Comparison of ENCODE assay signal across 23 mouse cellular contexts in genomic region chr11:86691956-86692355, GRCm38 (mm10). TPM values are rescaled to one million over a fixed set of nuclear protein-coding genes. Genes with fewer than 3 reads are reported as not detected.
A peak's percentile ranks its signal among the peaks of the same experiment; 100 is the strongest.
DNase-seq lines count a peak whose midpoint lies in the region; ATAC-seq and TF ChIP-seq lines count a peak whose summit lies in the region.
"Had no signal": no experiment of that assay in that cellular context is flagged by ENCODE, and none has a peak within 500 bp of the region (broad histone marks: within the 10 kb centered on the region; RNA-seq: fewer than 3 reads in every experiment).

No protein-coding gene starts in this region.

- no peak overlapping the region for H3K4me2 ChIP-seq in kidney, embryonic 16.5 days (replicated peaks; ENCODE audit: low read depth, low read length)
- H3K4me2 ChIP-seq: forebrain, embryonic 15.5 days; heart, embryonic 12.5 days; limb, embryonic 13.5 days; midbrain, embryonic 12.5 days had no signal

- TF ChIP-seq POLR2A in MEL (IDR thresholded peaks at IDR 0.05; ENCODE audit: control insufficient read depth in 1 of 2, insufficient read depth in 1 of 2, low read depth in 1 of 2, low read length in 2 of 2, poor library complexity in 1 of 2) = no peak

- no peak; the same call in 1 of the 2 replicates for TF ChIP-seq RAD21 in MEL (IDR thresholded peaks at IDR 0.05; ENCODE audit: low read depth, low read length)

- no peak overlapping the region for H3K4me3 ChIP-seq in kidney, embryonic 16.5 days (ENCODE audit: low read length)
- H3K4me3 ChIP-seq in MEL (ENCODE audit: control insufficient read depth in 1 of 2, insufficient read depth in 1 of 2, low read depth in 2 of 2, low read length in 2 of 2) (no peak overlapping the region), macrophage (ENCODE audit: inconsistent target) (no peak overlapping the region)
- H3K4me3 ChIP-seq: forebrain, embryonic 15.5 days; heart, embryonic 12.5 days; limb, embryonic 13.5 days; midbrain, embryonic 12.5 days had no signal

- H3K36me3 ChIP-seq in kidney, embryonic 16.5 days (ENCODE audit: insufficient read depth, low read length) = peaks cover 42% of the 10 kb centered on the region
- H3K36me3 ChIP-seq in MEL (ENCODE audit: control insufficient read depth in 1 of 2, insufficient read depth in 2 of 2, low read length in 2 of 2) (peaks cover 44 to 60% of the 10 kb centered on the region in 2 experiments), macrophage (ENCODE audit: inconsistent target) (peaks cover 56% of the 10 kb centered on the region)

- DNase-seq in kidney, postnatal 10 days = no peak
- DNase-seq in 3T3-L1 (ENCODE audit: low read depth, low spot score) (peak; percentile 30), MEL (ENCODE audit: low read depth, low spot score) (peak; percentile 46)
- no peak for DNase-seq in urinary bladder, adult 2 months (ENCODE audit: low spot score)
- DNase-seq in urinary bladder, postnatal 14 days (ENCODE audit: low spot score) = no peak
- DNase-seq: adrenal gland, postnatal 25 days; cerebellum, adult 8-10 months; cerebellum, postnatal 36 days; heart, adult 18-20 months; heart, postnatal 10 days; kidney, postnatal 4 days; right cerebral cortex, postnatal 4 days; thymus, adult 2 months had no signal

- peak overlapping the region; percentile 75 for H3K27ac ChIP-seq in kidney, embryonic 16.5 days (ENCODE audit: low read length)
- H3K27ac ChIP-seq in MEL (ENCODE audit: control insufficient read depth, low read depth, low read length) = peak overlapping the region; percentile 94
- H3K27ac ChIP-seq in macrophage = peak overlapping the region; percentile 7; the same call in 1 of the 2 replicates
- H3K27ac ChIP-seq: forebrain, embryonic 15.5 days; hindbrain, postnatal 0 days; limb, embryonic 13.5 days; midbrain, embryonic 12.5 days; stomach, postnatal 0 days had no signal

- TF ChIP-seq EP300 in MEL (IDR thresholded peaks at IDR 0.05; ENCODE audit: low read depth in 1 of 2, low read length in 2 of 2) = no peak

- WGBS in kidney, embryonic 16.5 days = 85% methylated on average over 2 of the region's 2 CpGs
- WGBS in macrophage (ENCODE audit: missing documents) = 67% methylated on average over 2 of the region's 2 CpGs

- peaks cover 17% of the 10 kb centered on the region for H3K79me2 ChIP-seq in MEL (ENCODE audit: control insufficient read depth, insufficient read depth, low read length, poor library complexity)
- peaks cover 70% of the 10 kb centered on the region for H3K79me2 ChIP-seq in macrophage (ENCODE audit: inconsistent target)

- H3K9me3 ChIP-seq in kidney, embryonic 16.5 days (ENCODE audit: low read length) = no peaks in the 10 kb centered on the region
- H3K9me3 ChIP-seq in MEL (replicated peaks; ENCODE audit: insufficient read depth, low read length) = no peaks in the 10 kb centered on the region
- H3K9me3 ChIP-seq: forebrain, embryonic 15.5 days; heart, embryonic 12.5 days; limb, embryonic 13.5 days; midbrain, embryonic 12.5 days had no signal

- H3K9ac ChIP-seq in kidney, embryonic 16.5 days (replicated peaks; ENCODE audit: low read length) = no peak overlapping the region
- peak overlapping the region; percentile 50 for H3K9ac ChIP-seq in MEL (ENCODE audit: control insufficient read depth, low read depth, low read length, poor library complexity, severe bottlenecking)
- H3K9ac ChIP-seq: forebrain, embryonic 15.5 days; heart, embryonic 12.5 days; limb, embryonic 13.5 days; midbrain, embryonic 12.5 days had no signal

- H3K4me1 ChIP-seq in kidney, embryonic 16.5 days (ENCODE audit: insufficient read depth, low read length) = peaks cover 8% of the 10 kb centered on the region
- H3K4me1 ChIP-seq in MEL (ENCODE audit: control insufficient read depth in 1 of 2, insufficient read depth in 2 of 2, low read length in 2 of 2) = peaks cover 8 to 11% of the 10 kb centered on the region in 2 experiments; a peak in 3 of 4 replicates
- H3K4me1 ChIP-seq: forebrain, embryonic 15.5 days had no signal

- ATAC-seq in kidney, embryonic 16.5 days (ENCODE audit: low FRiP score, low TSS enrichment) = no peak
- ATAC-seq: forebrain, embryonic 15.5 days; hindbrain, postnatal 0 days; intestine, postnatal 0 days; lung, postnatal 0 days had no signal

- peak in 1 of 3 experiments; percentile 10; a peak in 1 of 6 replicates for TF ChIP-seq CTCF in MEL (IDR thresholded peaks at IDR 0.05 in 2 of 3, conservative IDR thresholded peaks at IDR 0.05 in 1 of 3; ENCODE audit: control insufficient read depth in 1 of 3, insufficient read depth in 1 of 3, low read depth in 2 of 3, low read length in 3 of 3, poor library complexity in 1 of 3, severe bottlenecking in 1 of 3)

- no peaks in the 10 kb centered on the region for H3K27me3 ChIP-seq in kidney, embryonic 16.5 days (ENCODE audit: insufficient read depth, low read length)
- H3K27me3 ChIP-seq in MEL (ENCODE audit: control insufficient read depth in 1 of 2, insufficient read depth in 2 of 2, low read length in 2 of 2) = no peaks in the 10 kb centered on the region
- H3K27me3 ChIP-seq: forebrain, embryonic 15.5 days; heart, embryonic 12.5 days; limb, embryonic 13.5 days; midbrain, embryonic 12.5 days had no signal

TF ChIP-seq in MEL, 35 proteins besides CTCF, POLR2A, EP300 and RAD21:
- TF ChIP-seq MYB (IDR thresholded peaks at IDR 0.05; ENCODE audit: low read depth, low read length) (no peak), SMC3 (IDR thresholded peaks at IDR 0.05; ENCODE audit: low read depth, low read length) (peak; percentile 16; the same call in 1 of the 2 replicates), POLR2AphosphoS2 (IDR thresholded peaks at IDR 0.05; ENCODE audit: low read length) (peak; percentile 58)

RNA-seq across cellular contexts. Expression of gene Ptrh2, which starts 8.2 kb away (rescaled TPM):
- polyA plus RNA-seq in kidney, embryonic 16.5 days (2015; fragmentation: Nextera tagmentation; extraction: Ambion mirVana) = 33.1 and 35.6 TPM in 2 replicates
- total RNA-seq in MEL (2012; rRNA removed) = 37.3 and 40.3 TPM in 2 replicates
- polyA plus RNA-seq in MEL (2012; ENCODE audit: insufficient read depth in 1 of 2, insufficient read length in 2 of 2, low read depth in 1 of 2, low replicate concordance in 2 of 2, missing spikeins in 1 of 2) (10 to 100 TPM in 1 of 2 experiments, not detected in 1; 30.0 TPM), macrophage (2018) (4.8 to 8.1 TPM (median 5.8 TPM) in 3 replicates)
- total RNA-seq in macrophage (2018; cell fraction: chromatin; rRNA removed) = 1 to 10 TPM in 22 of 26 experiments, under 1 TPM in 4; 0.43 to 8.2 (median 2.4) TPM
- 1 to 10 TPM; 2.6 to 8.1 (median 6.1) TPM for total RNA-seq in macrophage (2018; cell fraction: cytosol; rRNA removed)
- total RNA-seq in macrophage (2018; cell fraction: nucleus; rRNA removed) = 1 to 10 TPM in 25 of 26 experiments, under 1 TPM in 1; 0.96 to 9.8 (median 3.0) TPM
- polyA plus RNA-seq in urinary bladder, adult 2 months (2012; rRNA removed) = 11.9 and 12.8 TPM in 2 replicates

RNA-seq across cellular contexts. Expression of gene Vmp1, which starts 8.3 kb away (rescaled TPM):
- polyA plus RNA-seq in kidney, embryonic 16.5 days (2015; fragmentation: Nextera tagmentation; extraction: Ambion mirVana) = 172 and 173 TPM in 2 replicates
- total RNA-seq in MEL (2012; rRNA removed) = 61.8 and 64.4 TPM in 2 replicates
- polyA plus RNA-seq in MEL (2012; ENCODE audit: insufficient read depth in 1 of 2, insufficient read length in 2 of 2, low read depth in 1 of 2, low replicate concordance in 2 of 2, missing spikeins in 1 of 2) (10 to 100 TPM in 1 of 2 experiments, not detected in 1; 94.9 TPM), macrophage (2018) (100 to 184 TPM (median 127 TPM) in 3 replicates)
- total RNA-seq in macrophage (2018; cell fraction: chromatin; rRNA removed) = 1,000 to 10,000 TPM in 19 of 26 experiments, 100 to 1,000 TPM in 7; 453 to 1,709 (median 1,185) TPM
- total RNA-seq in macrophage (2018; cell fraction: cytosol; rRNA removed) = 100 to 1,000 TPM in 22 of 26 experiments, 10 to 100 TPM in 4; 78.5 to 270 (median 141) TPM
- total RNA-seq in macrophage (2018; cell fraction: nucleus; rRNA removed) = 1,000 to 10,000 TPM in 24 of 26 experiments, 100 to 1,000 TPM in 2; 806 to 3,396 (median 2,155) TPM
- 232 and 365 TPM in 2 replicates for polyA plus RNA-seq in urinary bladder, adult 2 months (2012; rRNA removed)

Comparison
In these comparisons a context has a peak if more than half of its experiments do, and no peak if none do; other contexts are left out.
1. H3K27ac ChIP-seq: peak in every context shown above with its lines; median percentile 94 in MEL; 75 in kidney, embryonic 16.5 days; 7 in macrophage.
2. DNase-seq: peak in 3T3-L1 (single experiment) and MEL (single experiment); none in kidney, postnatal 10 days (single experiment), urinary bladder, adult 2 months (single experiment) and urinary bladder, postnatal 14 days (single experiment).